Mouse (Mus musculus): ENCODE measurements around the gene Tmem126a.

Tmem126a gene

GRCm38 (mm10) chr7:90409934-90410333 lies 47.1 kb downstream of the Tmem126a start:
- no peak for DNase-seq (ENCODE audit: extremely low read depth, low read depth, low spot score)
